Mouse (Mus musculus) monocyte, adult 2 months (primary cell): ENCODE measurements around the gene Ncam1.

Source experiments
- DNase-seq, 2 experiments: peaks; one replicate each; pipeline ENCODE4 v3.0.0; 2022; ENCODE audit warnings: low spot score in 2 of 2, low read depth in 1 of 2

Ncam1 gene

DNA sequence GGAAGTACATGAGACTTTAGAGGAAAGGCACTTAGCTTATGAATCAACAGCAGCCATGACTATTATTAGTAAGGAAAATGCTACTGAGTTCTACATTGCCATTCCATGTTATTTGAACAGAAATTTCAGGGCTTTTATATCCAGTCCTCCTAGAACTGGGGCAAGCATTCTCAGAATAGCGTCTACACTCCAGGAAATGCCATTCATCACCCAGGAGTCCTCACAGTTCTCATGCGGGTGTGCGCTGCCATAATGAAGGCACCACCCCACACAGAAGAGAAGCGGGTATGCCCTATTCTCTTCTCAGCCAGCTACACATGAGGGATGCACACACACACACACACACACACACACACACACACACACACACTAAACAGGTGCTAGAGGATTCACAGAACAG is 43.5 kb downstream of the Ncam1 start:
- DNase-seq: no peak

- DNase-seq: no peak
These were observed 47.3 kb downstream of the Ncam1 start for GRCm38 (mm10) chr9:49751466-49751865.

- no peak for DNase-seq
These were observed 52.5 kb downstream of the Ncam1 start for GRCm38 (mm10) chr9:49746176-49746575.

DNA sequence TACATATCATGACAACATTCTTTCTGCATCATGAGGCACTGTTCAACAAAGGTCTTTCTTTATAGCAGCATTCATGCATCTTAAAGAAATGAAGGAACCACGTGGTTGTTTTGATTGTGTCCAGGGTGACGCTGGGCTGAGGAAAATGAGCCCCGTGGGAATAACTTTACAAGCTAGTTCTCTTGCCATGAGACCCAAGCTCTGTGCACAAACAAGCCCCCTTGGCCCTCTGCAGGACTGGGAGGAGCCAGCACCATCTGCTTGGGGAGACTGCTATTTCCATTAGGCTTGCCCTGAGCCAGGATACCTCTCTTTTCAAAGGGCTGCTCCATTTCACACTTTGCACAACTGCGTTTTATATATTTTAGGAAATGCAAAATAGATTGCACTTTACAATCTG is 53.0 kb downstream of the Ncam1 start:
- no peak for DNase-seq

DNA sequence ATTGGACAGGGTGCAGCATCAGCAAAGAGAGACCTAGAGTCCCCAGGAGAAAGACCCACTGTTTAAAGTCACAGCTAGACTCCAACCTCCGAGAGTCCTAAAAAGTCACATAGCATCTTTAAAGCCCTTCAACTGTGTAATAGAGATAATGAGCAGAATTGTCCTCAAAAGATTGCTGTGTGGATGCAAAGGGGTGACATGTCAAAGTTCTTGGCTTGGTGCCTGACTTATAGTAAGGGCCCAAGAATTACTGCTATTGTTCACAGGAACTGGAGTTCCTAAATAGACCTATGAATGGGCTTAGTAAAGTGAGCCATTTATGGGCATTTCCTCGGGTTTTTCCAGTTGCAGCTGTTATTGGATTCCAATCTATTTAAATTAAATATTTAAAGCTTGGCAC is 54.4 kb downstream of the Ncam1 start:
- no peak for DNase-seq

DNA sequence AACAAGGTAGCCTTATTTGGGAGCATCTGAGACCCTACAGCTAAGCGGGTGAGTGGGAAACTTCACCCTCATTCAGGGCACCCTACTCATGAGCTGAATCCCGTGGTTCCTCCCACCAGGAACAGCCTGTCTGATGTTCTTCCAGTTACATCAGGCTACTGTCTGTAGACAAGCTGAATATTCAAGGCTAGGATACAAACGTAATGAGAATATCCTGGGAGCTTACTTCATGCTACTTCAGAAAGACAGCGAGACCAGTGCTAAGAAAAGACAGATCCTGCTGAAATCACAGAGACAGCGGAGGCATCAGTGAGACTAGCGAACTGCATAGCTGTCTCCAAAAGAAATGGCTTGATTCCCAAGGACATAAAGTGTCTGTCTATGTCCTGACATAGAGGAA is 58.8 kb downstream of the Ncam1 start:
- no peak for DNase-seq

GRCm38 (mm10) chr9:49738546-49738945 is 60.2 kb downstream of the Ncam1 start:
- DNase-seq: no peak

- DNase-seq: no peak
These were observed 61.6 kb downstream of the Ncam1 start for GRCm38 (mm10) chr9:49737166-49737565.

DNA sequence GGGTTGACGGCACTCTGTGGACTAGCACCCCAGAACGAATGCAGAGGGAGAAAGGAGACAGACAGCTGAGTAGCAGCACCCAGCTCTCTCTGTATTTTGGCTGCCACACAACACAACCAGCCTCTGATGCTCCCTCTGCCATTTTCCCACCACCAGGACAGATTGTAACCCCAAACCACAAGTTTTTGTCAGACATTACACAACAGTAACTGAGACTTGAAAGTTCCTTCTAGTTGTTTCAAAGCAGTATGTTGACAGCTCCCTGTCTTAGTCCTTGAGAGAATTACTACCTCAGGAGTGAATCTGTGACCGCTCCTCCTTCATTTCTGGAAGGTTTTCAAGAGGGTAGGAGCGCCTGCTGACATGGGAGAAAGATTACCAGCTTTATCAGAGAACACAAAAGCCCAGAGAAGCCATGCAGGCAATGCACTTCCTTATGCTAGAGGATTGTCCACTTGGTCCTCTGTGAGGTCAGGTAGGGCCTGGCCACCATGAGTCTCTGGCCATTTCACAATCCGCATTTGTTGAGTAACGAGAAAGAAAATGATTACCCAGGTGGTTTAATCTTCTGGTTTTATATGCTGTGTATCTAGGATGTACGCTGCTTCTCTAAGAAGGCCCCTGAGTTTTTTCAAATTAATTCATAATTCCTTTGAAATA is 64.2 kb downstream of the Ncam1 start:
- no peak for DNase-seq

- no peak for DNase-seq
These were observed 65.0 kb downstream of the Ncam1 start for GRCm38 (mm10) chr9:49733726-49734125.

GRCm38 (mm10) chr9:49729479-49729878 is 69.2 kb downstream of the Ncam1 start:
- no peak for DNase-seq

- no peak for DNase-seq
These were observed 70.5 kb downstream of the Ncam1 start for GRCm38 (mm10) chr9:49728211-49728610.

- DNase-seq: no peak
These were observed 76.0 kb downstream of the Ncam1 start for GRCm38 (mm10) chr9:49722765-49723164.

GRCm38 (mm10) chr9:49715121-49715520 is 83.6 kb downstream of the Ncam1 start:
- no peak for DNase-seq

DNA sequence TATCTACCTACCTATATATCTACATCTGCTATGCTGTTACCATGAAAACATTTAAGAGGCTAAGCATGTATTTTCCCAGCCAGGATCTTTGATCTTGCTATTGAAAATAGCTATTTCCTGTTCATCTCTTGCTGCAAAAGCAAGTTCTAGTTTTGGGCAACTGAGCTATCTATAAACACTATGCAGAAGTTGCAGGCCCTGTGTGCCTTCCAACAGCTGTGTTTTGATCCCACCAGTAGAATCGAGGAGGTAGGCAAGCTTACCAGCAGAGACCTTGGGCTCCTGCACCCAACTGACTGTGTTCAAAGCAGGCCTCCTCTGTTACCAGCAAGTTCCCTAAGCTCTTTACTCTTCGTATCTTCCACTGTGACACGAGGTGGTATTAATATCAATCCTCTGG is 84.6 kb downstream of the Ncam1 start:
- DNase-seq: no peak

DNA sequence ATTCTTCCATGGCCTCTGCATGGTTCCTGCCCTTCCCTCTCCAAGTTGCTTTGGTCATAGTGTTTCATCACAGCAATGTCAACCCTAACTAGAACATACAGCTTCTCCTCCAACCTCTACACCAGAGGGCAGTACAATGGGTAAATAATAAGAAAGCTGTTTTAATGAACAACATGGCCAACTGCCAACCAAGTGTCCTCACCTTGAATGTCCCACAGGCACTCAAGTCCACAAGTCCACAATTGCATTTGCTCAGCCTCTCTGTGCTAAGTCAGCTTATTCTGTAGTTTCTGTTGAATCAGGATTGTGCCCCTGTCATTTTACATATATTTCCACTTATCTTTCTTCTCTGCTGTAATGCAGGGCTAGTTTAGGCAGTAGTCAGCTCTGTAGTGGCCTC is 91.1 kb downstream of the Ncam1 start:
- DNase-seq: no peak

- no peak for DNase-seq
These were observed 94.3 kb downstream of the Ncam1 start for GRCm38 (mm10) chr9:49704196-49704967.

DNA sequence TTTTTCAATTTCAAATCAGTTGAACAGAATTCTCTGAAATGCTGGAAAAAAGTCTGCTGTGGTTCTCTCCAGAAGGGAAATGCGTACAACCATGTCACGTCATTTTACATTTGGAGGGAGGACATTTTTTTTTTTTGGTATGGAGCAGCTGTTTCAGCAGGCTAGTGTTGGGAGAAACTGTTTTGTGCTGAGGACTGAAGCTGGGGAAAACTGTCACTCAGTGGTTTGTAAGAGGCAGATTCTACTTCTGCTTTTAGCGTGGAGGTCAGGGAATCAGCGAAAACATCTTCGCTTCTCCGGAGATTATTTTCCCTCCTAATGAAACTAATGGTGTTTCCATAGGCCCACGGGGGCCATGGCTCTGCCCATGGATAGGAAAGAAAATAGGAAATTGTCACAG is 103.4 kb downstream of the Ncam1 start:
- no peak for DNase-seq

- DNase-seq: no peak
These were observed 105.9 kb downstream of the Ncam1 start for GRCm38 (mm10) chr9:49692791-49693190.

DNA sequence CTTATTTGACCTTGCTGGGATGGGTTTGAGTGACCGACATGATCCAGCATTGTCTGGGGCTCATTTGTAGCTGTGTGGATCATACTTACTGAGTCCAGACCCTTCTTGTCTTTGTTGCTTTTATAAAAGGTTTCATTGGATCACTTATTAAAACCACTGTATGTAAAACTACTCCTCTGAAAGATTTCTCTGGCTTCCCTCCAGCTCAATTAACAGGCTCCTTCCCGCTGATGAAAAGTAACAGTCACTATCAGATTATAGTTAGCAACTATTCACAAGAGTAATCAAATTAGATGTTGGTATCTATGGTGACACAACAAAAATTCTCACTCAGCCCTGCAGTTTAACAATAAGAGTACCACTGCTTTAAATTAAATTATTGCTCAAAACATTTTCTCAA is 107.4 kb downstream of the Ncam1 start:
- no peak for DNase-seq

- no peak for DNase-seq
These were observed 115.0 kb downstream of the Ncam1 start for GRCm38 (mm10) chr9:49683566-49684273.

- no peak for DNase-seq
These were observed 116.8 kb downstream of the Ncam1 start for GRCm38 (mm10) chr9:49681848-49682469.
